Mouse (Mus musculus) CH12F3 (cell line): ENCODE data around the gene Lrrc49.

ENCODE experiments used
- in situ Hi-C: fragments of 300-500 bp; cut with MboI; formaldehyde crosslinking; loops from 2 replicates; pipeline ENCODE4 v1.14.3; 2020; ENCODE audit warnings: low sequenced_read_pairs

The Lrrc49 gene

GRCm38 (mm10) chr9:60676429-60676828, 11.5 kb downstream of the Lrrc49 start:
- in situ Hi-C loops: no loop called here

- in situ Hi-C loops: no loop called here
Observed at GRCm38 (mm10) chr9:60674780-60675179, 13.2 kb downstream of the Lrrc49 start.

- in situ Hi-C loops: no loop called here
Observed at GRCm38 (mm10) chr9:60672568-60672967, 15.4 kb downstream of the Lrrc49 start.

GRCm38 (mm10) chr9:60668886-60669285, 19.1 kb downstream of the Lrrc49 start:
- in situ Hi-C loops: no loop called here

GRCm38 (mm10) chr9:60665535-60665934, 22.4 kb downstream of the Lrrc49 start:
- in situ Hi-C loops: no loop called here

GRCm38 (mm10) chr9:60664866-60665265, 23.1 kb downstream of the Lrrc49 start:
- in situ Hi-C loops: no loop called here

- in situ Hi-C loops: no loop called here
Observed at GRCm38 (mm10) chr9:60664385-60664784, 23.6 kb downstream of the Lrrc49 start.

- in situ Hi-C loops: no loop called here
Observed at GRCm38 (mm10) chr9:60662936-60663335, 25.0 kb downstream of the Lrrc49 start.

GRCm38 (mm10) chr9:60653582-60653981, 34.4 kb downstream of the Lrrc49 start:
- in situ Hi-C loops: no loop called here

- in situ Hi-C loops: no loop called here
Observed at GRCm38 (mm10) chr9:60653137-60653536, 34.8 kb downstream of the Lrrc49 start.

- in situ Hi-C loops: no loop called here
Observed at GRCm38 (mm10) chr9:60650277-60650676, 37.7 kb downstream of the Lrrc49 start.

GRCm38 (mm10) chr9:60648981-60649975, 38.7 kb downstream of the Lrrc49 start:
- in situ Hi-C loops: no loop called here

- in situ Hi-C loops: no loop called here
Observed at GRCm38 (mm10) chr9:60633601-60634000, 54.4 kb downstream of the Lrrc49 start.

- in situ Hi-C loops: no loop called here
Observed at GRCm38 (mm10) chr9:60626311-60626791, 61.6 kb downstream of the Lrrc49 start.

GRCm38 (mm10) chr9:60625895-60626294, 62.1 kb downstream of the Lrrc49 start:
- in situ Hi-C loops: no loop called here

- in situ Hi-C loops: no loop called here
Observed at GRCm38 (mm10) chr9:60616946-60617345, 71.0 kb downstream of the Lrrc49 start.

- in situ Hi-C loops: no loop called here
Observed at GRCm38 (mm10) chr9:60616359-60616758, 71.6 kb downstream of the Lrrc49 start.

GRCm38 (mm10) chr9:60612260-60612659, 75.7 kb downstream of the Lrrc49 start:
- in situ Hi-C loops: no loop called here

GRCm38 (mm10) chr9:60610194-60610593, 77.8 kb downstream of the Lrrc49 start:
- in situ Hi-C loops: no loop called here

GRCm38 (mm10) chr9:60608857-60609256, 79.1 kb downstream of the Lrrc49 start:
- in situ Hi-C loops: no loop called here

- in situ Hi-C loops: no loop called here
Observed at GRCm38 (mm10) chr9:60608086-60608485, 79.9 kb downstream of the Lrrc49 start.

- in situ Hi-C loops: no loop called here
Observed at GRCm38 (mm10) chr9:60604971-60605370, 83.0 kb downstream of the Lrrc49 start.
